Mouse (Mus musculus) embryonic fibroblast, embryonic 13.5 days (primary cell): ENCODE results near the gene Slc39a13.
A peak's percentile ranks its signal among the peaks of the same experiment; 100 is the strongest.

Source experiments
- CTCF ChIP-seq: IDR thresholded peaks from 2 replicates; pipeline ENCODE4 v1.5.1; 2011; ENCODE audit warnings: mild to moderate bottlenecking, control low read depth, low read length, moderate library complexity, borderline replicate concordance; ENCODE audit not compliant: insufficient read depth
- POLR2A ChIP-seq: IDR thresholded peaks from 2 replicates; pipeline ENCODE4 v1.6.1; 2011; ENCODE audit warnings: low read depth, mild to moderate bottlenecking, control low read depth, low read length, moderate library complexity

- TF ChIP-seq CTCF, result no peak
- TF ChIP-seq POLR2A, result 0 out of 2 replicates have a peak, but pooled peaks have one; percentile 31
Measured at GRCm38 (mm10) chr2:91061849-91062481, 8.3 kb downstream of the Slc39a13 start.
